Mouse (Mus musculus) limb, embryonic 14.5 days (tissue): ENCODE results near the gene Pex13. TPM values are rescaled to one million over a fixed set of nuclear protein-coding genes. Genes with fewer than 3 reads are reported as not detected.
A peak's percentile ranks its signal among the peaks of the same experiment; 100 is the strongest.

ENCODE experiments used
- ATAC-seq: fragments of 200-750 bp; cut with Nextera tagmentation; 2 replicates; pipeline ENCODE4 v1.8.0; 2017; ENCODE audit warnings: low read depth, moderate number of reproducible peaks, moderate TSS enrichment; ENCODE audit not compliant: low FRiP score
- DNase-seq: peaks from one replicate; pipeline ENCODE4 v3.0.0-alpha.2; 2015; ENCODE audit warnings: low spot score
- H3K27ac ChIP-seq: fragments of 300-500 bp; sonication (generic); replicated peaks from 2 replicates; pipeline ENCODE4 v1.5.1; 2014; ENCODE audit warnings: low read depth, mild to moderate bottlenecking, low read length, moderate library complexity, mixed read lengths
- H3K27me3 ChIP-seq: fragments of 300-500 bp; sonication (generic); 2 replicates; pipeline ENCODE4 v1.6.1; 2014; ENCODE audit warnings: low read length, mixed read lengths; ENCODE audit not compliant: control insufficient read depth, insufficient read depth
- H3K36me3 ChIP-seq: fragments of 300-500 bp; sonication (generic); 2 replicates; pipeline ENCODE4 v1.6.1; 2014; ENCODE audit warnings: mild to moderate bottlenecking, low read length, moderate library complexity, mixed read lengths; ENCODE audit not compliant: control insufficient read depth, insufficient read depth
- H3K4me1 ChIP-seq: fragments of 300-500 bp; sonication (generic); 2 replicates; pipeline ENCODE4 v1.6.1; 2014; ENCODE audit warnings: antibody characterized with exemption, low read length, mixed read lengths; ENCODE audit not compliant: control insufficient read depth, insufficient read depth
- H3K4me2 ChIP-seq: fragments of 300-500 bp; sonication (generic); replicated peaks from 2 replicates; pipeline ENCODE4 v1.6.1; 2014; ENCODE audit warnings: low read depth, mild to moderate bottlenecking, low read length, moderate library complexity; ENCODE audit not compliant: severe bottlenecking
- H3K4me3 ChIP-seq: fragments of 300-500 bp; sonication (generic); replicated peaks from 2 replicates; pipeline ENCODE4 v1.5.1; 2014; ENCODE audit warnings: low read length
- H3K9ac ChIP-seq: fragments of 300-500 bp; sonication (generic); 2 replicates; pipeline ENCODE4 v1.6.1; 2014; ENCODE audit warnings: mild to moderate bottlenecking, low read depth, low read length, moderate library complexity; ENCODE audit not compliant: severe bottlenecking
- H3K9me3 ChIP-seq: fragments of 300-500 bp; sonication (generic); 2 replicates; pipeline ENCODE4 v1.6.1; 2016; ENCODE audit warnings: low read length; ENCODE audit not compliant: control insufficient read depth
- POLR2A ChIP-seq: fragments of 200-500 bp; IDR thresholded peaks from 2 replicates; pipeline ENCODE4 v1.8.0; 2012; ENCODE audit warnings: inconsistent platforms, mild to moderate bottlenecking, moderate library complexity, borderline replicate concordance; ENCODE audit not compliant: insufficient read depth, insufficient read length; ENCODE audit errors: extremely low read depth
- WGBS: fragments of 180-500 bp; shearing (Covaris S2); extraction: QIAGEN DNeasy Blood & Tissue Kit; methylation state at CpG from one replicate; pipeline ENCODE4 v1.1.7; 2014; 5-methylcytosine and 5-hydroxymethylcytosine counted together
- polyA plus RNA-seq, 2 experiments: library from polyadenylated mRNA; depleted of rRNA in 1 of 2; stranded (reverse) in 1 of 2; unstranded in 1 of 2; fragments of >200 nt; fragmentation: Nextera tagmentation in 1 of 2; extraction: Ambion mirVana in 1 of 2; gene quantifications; 2 replicates each; pipeline versions ENCODE4 v1.2.1 to v1.2.3; 2012 to 2014

Pex13 gene
- 13.0 and 15.2 TPM in 2 replicates for polyA plus RNA-seq (2012; rRNA removed)
- 36.3 and 44.4 TPM in 2 replicates for polyA plus RNA-seq (2014; fragmentation: Nextera tagmentation; extraction: Ambion mirVana)

GRCm38 (mm10) chr11:23665798-23666501, at the start of gene Pex13:
Gene Pex13 (minus strand): TSS chr11:23665959.
- DNase-seq (peak; percentile 97), ATAC-seq (peak; percentile 97)
- peak within 1 kb of the TSS; percentile 91 for H3K4me3 ChIP-seq
- TF ChIP-seq POLR2A: peak; percentile 44; the same call in 1 of the 2 replicates
- H3K27me3 ChIP-seq: no peaks in the 10 kb centered on the region
- H3K4me2 ChIP-seq: peak within 1 kb of the TSS; percentile 58
- peak within 1 kb of the TSS; percentile 89 for H3K9ac ChIP-seq
- 0 out of 2 replicates have a peak, but pooled peaks cover 6% of the 10 kb centered on the region for H3K36me3 ChIP-seq
- no peaks in the 10 kb centered on the region for H3K9me3 ChIP-seq
- under 1% methylated on average over 47 of the region's 49 CpGs for WGBS
- peaks cover 3% of the 10 kb centered on the region; the same call in 1 of the 2 replicates for H3K4me1 ChIP-seq
- H3K27ac ChIP-seq: peak within 1 kb of the TSS; percentile 94

- DNase-seq (no peak), ATAC-seq (no peak)
- Histone ChIP-seq H3K9me3 (no peaks in the 10 kb centered on the region), H3K27ac (no peak overlapping the region), H3K4me1 (no peaks in the 10 kb centered on the region), H3K4me2 (no peak overlapping the region), H3K4me3 (no peak overlapping the region), H3K9ac (no peak overlapping the region), H3K27me3 (no peaks in the 10 kb centered on the region), H3K36me3 (peaks cover 88% of the 10 kb centered on the region)
- WGBS: 85% methylated on average over 3 of the region's 3 CpGs
- no peak for TF ChIP-seq POLR2A
Observed at GRCm38 (mm10) chr11:23712299-23712698, 46.5 kb upstream of the Pex13 start.

- no peaks in the 10 kb centered on the region for H3K4me1 ChIP-seq
- DNase-seq (no peak), ATAC-seq (no peak)
- H3K27me3 ChIP-seq: no peaks in the 10 kb centered on the region
- H3K4me3 ChIP-seq: no peak overlapping the region
- no peak overlapping the region for H3K27ac ChIP-seq
- H3K9me3 ChIP-seq: no peaks in the 10 kb centered on the region
- TF ChIP-seq POLR2A: no peak
- H3K4me2 ChIP-seq: no peak overlapping the region
- WGBS: 85% methylated on average over 7 of the region's 7 CpGs
- no peak overlapping the region for H3K9ac ChIP-seq
- peaks cover 42% of the 10 kb centered on the region for H3K36me3 ChIP-seq
Observed at GRCm38 (mm10) chr11:23704604-23705294, 39.0 kb upstream of the Pex13 start.

GRCm38 (mm10) chr11:23701831-23702230, 36.1 kb upstream of the Pex13 start:
- peaks cover 19% of the 10 kb centered on the region; the same call in 1 of the 2 replicates for H3K36me3 ChIP-seq
- TF ChIP-seq POLR2A: no peak
- no peaks in the 10 kb centered on the region for H3K27me3 ChIP-seq
- H3K4me3 ChIP-seq: no peak overlapping the region
- 92% methylated on average over 3 of the region's 3 CpGs for WGBS
- H3K4me2 ChIP-seq: no peak overlapping the region
- no peaks in the 10 kb centered on the region for H3K4me1 ChIP-seq
- DNase-seq (no peak), ATAC-seq (no peak)
- no peaks in the 10 kb centered on the region for H3K9me3 ChIP-seq
- no peak overlapping the region for H3K27ac ChIP-seq
- no peak overlapping the region for H3K9ac ChIP-seq

- 46% methylated on average over 3 of the region's 3 CpGs for WGBS
- ATAC-seq (no peak), DNase-seq (no peak)
- H3K4me1 ChIP-seq: no peaks in the 10 kb centered on the region
- no peaks in the 10 kb centered on the region for H3K9me3 ChIP-seq
- no peak overlapping the region for H3K27ac ChIP-seq
- no peak overlapping the region for H3K4me2 ChIP-seq
- H3K4me3 ChIP-seq: no peak overlapping the region
- no peaks in the 10 kb centered on the region for H3K27me3 ChIP-seq
- H3K36me3 ChIP-seq: peaks cover 14% of the 10 kb centered on the region; the same call in 1 of the 2 replicates
- no peak overlapping the region for H3K9ac ChIP-seq
- no peak for TF ChIP-seq POLR2A
Observed at GRCm38 (mm10) chr11:23699414-23700095, 33.8 kb upstream of the Pex13 start.
